Mouse (Mus musculus): ENCODE measurements around the gene Zbtb45. TPM values are rescaled to one million over a fixed set of nuclear protein-coding genes. Genes with fewer than 3 reads are reported as not detected.
A peak's percentile ranks its signal among the peaks of the same experiment; 100 is the strongest.

Zbtb45 gene
- polyA plus RNA-seq, 1 experiment from 2014 or later = 29.6 TPM

DNA sequence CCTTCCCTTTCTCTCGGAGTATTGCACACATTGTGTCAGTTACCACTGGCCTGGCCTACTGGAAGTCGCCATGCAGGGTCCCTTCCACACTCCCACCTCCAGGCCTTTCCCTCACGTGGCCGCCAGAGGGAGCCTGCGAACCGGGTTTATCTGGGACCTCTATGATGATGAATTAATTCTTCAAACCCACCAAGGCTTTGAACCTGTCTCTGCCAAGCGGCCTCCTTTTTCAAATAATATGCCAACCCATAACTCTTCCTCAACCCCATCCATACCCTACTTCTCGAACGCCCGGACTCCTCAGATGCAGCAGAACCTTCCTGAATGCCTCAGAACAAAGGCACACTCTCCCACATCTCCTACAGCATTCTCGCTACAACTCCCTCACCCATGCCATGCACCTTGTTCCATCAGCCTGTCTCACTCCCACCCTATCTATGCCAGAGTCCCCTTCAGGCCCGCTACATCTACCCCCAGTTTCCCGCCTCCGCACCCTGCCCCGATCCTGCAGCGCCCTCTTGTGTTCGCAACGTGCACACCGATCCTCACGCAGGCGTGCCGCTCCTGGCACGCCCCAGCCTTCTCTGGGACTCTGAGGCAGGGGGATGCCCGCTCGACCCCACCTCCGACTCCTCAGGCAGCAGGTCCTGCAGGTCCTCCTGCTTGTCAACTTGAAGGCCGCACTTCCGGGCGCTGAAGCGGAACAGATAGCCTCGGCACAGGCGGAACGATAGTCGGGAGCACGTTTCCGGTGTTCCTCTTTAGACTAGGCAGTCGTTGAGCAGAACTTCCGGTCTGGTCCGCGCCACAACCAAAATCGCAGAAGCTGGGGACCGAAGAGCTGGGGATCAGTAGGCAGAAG is 460 bp downstream of the Zbtb45 start:
- peaks cover 19% of the 10 kb centered on the region; the same call in 1 of the 2 replicates for H3K36me3 ChIP-seq (ENCODE audit: control insufficient read depth, insufficient read depth, low read length)
- peaks cover 3% of the 10 kb centered on the region; the same call in 1 of the 2 replicates for H3K4me1 ChIP-seq (ENCODE audit: control insufficient read depth, insufficient read depth, low read length)
- under 1% methylated on average over 42 of the region's 42 CpGs for WGBS
- H3K4me3 ChIP-seq (ENCODE audit: low read length) = peak overlapping the region; percentile 70
- ATAC-seq (ENCODE audit: low FRiP score, low TSS enrichment) = peak; percentile 93
- H3K4me2 ChIP-seq (replicated peaks; ENCODE audit: low read depth, low read length) = peak overlapping the region; percentile 62
- peak overlapping the region; percentile 97 for H3K27ac ChIP-seq (ENCODE audit: low read depth, low read length)
- no peaks in the 10 kb centered on the region for H3K9me3 ChIP-seq (ENCODE audit: control insufficient read depth, low read length)
- H3K9ac ChIP-seq (ENCODE audit: low read depth, low read length) = peak overlapping the region; percentile 76
- H3K27me3 ChIP-seq (ENCODE audit: control insufficient read depth, insufficient read depth, low read length) = no peaks in the 10 kb centered on the region

DNA sequence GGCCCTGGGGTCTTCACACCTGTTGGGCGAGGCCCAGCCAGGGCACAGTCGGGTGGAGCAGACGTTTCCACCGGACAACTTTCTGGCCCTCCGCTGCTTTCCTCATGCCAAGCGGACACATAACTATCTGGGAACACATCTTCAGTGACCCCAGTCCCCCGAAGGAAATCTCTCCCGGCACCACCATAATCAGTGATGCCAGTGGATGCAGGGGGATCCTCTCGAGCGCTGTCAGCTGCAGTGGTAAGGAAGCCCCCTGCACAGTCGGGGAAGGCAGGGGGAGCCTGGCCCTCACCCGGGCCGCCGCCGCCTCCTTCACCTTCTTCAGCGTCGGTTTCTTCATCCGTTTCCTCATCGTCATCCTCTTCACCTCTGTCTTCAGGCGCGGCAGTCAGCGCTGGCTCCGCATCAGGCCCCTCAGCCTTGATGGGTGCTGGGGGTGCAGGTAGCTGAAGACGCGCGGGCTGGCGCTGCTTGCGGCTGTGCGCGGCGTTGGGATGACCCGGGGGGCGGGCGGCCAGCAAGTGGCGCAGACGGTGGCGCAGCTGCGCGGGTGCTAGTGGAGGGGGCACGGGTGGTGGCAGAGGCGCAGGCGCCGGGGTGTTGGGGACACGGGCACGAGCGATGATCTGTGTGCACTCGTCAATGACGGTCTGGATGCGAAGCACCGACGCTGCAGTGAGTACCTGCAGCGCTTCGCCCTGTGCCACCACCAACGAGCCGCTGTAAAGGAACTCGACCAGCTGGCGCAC is 2.3 kb downstream of the Zbtb45 start:
- H3K36me3 ChIP-seq (ENCODE audit: control insufficient read depth, insufficient read depth, low read length) = peaks cover 19% of the 10 kb centered on the region; the same call in 1 of the 2 replicates
- H3K4me1 ChIP-seq (ENCODE audit: control insufficient read depth, insufficient read depth, low read length) = peaks cover 3% of the 10 kb centered on the region; the same call in 1 of the 2 replicates
- H3K9me3 ChIP-seq (ENCODE audit: control insufficient read depth, low read length) = no peaks in the 10 kb centered on the region
- no peaks in the 10 kb centered on the region for H3K27me3 ChIP-seq (ENCODE audit: control insufficient read depth, insufficient read depth, low read length)
- no peak overlapping the region for H3K27ac ChIP-seq (ENCODE audit: low read depth, low read length)
- WGBS = 38% methylated on average over 57 of the region's 57 CpGs
- H3K9ac ChIP-seq (ENCODE audit: low read depth, low read length) = peak overlapping the region; percentile 44; the same call in 1 of the 2 replicates
- no peak for ATAC-seq (ENCODE audit: low FRiP score, low TSS enrichment)
- peak overlapping the region; percentile 40 for H3K4me2 ChIP-seq (replicated peaks; ENCODE audit: low read depth, low read length)
- peak overlapping the region; percentile 27 for H3K4me3 ChIP-seq (ENCODE audit: low read length)

DNA sequence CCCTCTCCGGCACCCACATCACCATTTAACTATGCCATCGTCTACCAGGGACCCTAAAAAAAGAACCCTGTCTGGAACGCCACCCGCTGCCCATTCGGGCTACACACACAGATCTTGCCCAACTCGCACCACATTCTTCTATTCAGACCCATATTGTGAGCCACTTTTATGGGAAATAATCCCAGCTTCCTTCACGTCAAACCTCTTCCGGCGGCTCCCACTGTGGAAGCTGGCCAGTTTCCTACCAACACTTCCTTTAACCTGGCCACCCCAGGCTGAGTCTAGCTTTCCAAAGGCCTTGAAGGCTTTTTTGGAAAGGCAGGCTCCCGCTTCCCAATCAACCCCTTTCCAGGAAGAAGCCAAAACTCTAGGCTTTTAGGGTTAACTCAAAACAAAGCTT is 3.3 kb downstream of the Zbtb45 start:
- H3K4me3 ChIP-seq (ENCODE audit: low read length) = no peak overlapping the region; the same call in 1 of the 2 replicates
- ATAC-seq (ENCODE audit: low FRiP score, low TSS enrichment) = no peak
- H3K27me3 ChIP-seq (ENCODE audit: control insufficient read depth, insufficient read depth, low read length) = no peaks in the 10 kb centered on the region
- peaks cover 3% of the 10 kb centered on the region; the same call in 1 of the 2 replicates for H3K4me1 ChIP-seq (ENCODE audit: control insufficient read depth, insufficient read depth, low read length)
- no peak overlapping the region; the same call in 1 of the 2 replicates for H3K27ac ChIP-seq (ENCODE audit: low read depth, low read length)
- 88% methylated on average over 10 of the region's 10 CpGs for whole genome bisulfite sequencing
- no peak overlapping the region for H3K4me2 ChIP-seq (replicated peaks; ENCODE audit: low read depth, low read length)
- H3K36me3 ChIP-seq (ENCODE audit: control insufficient read depth, insufficient read depth, low read length) = peaks cover 19% of the 10 kb centered on the region; the same call in 1 of the 2 replicates
- H3K9ac ChIP-seq (ENCODE audit: low read depth, low read length) = no peak overlapping the region
- no peaks in the 10 kb centered on the region for H3K9me3 ChIP-seq (ENCODE audit: control insufficient read depth, low read length)

DNA sequence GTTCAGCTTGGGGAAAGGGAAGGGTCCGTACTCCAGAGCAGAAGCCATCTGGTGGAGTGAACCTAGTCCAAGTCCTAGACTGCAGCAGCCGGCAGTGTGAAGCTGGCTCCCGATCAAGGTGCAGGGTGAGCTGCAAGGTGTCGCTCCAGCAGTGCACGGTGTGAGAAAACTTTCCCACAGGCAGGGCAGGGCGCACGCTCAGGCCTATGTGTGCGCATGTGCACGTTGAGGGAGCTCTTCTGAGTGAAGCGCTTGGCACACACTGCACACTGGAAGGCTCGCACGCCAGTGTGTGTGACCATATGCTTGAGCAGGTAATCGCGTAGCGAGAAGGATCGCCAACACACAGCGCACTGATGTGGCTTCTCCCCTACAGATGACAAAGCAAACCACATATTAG is 3.8 kb downstream of the Zbtb45 start:
- Histone ChIP-seq H3K9ac (ENCODE audit: low read depth, low read length) (no peak overlapping the region), H3K4me2 (replicated peaks; ENCODE audit: low read depth, low read length) (no peak overlapping the region), H3K27me3 (ENCODE audit: control insufficient read depth, insufficient read depth, low read length) (no peaks in the 10 kb centered on the region), H3K4me1 (ENCODE audit: control insufficient read depth, insufficient read depth, low read length) (peaks cover 3% of the 10 kb centered on the region; the same call in 1 of the 2 replicates), H3K27ac (ENCODE audit: low read depth, low read length) (no peak overlapping the region), H3K4me3 (ENCODE audit: low read length) (no peak overlapping the region), H3K9me3 (ENCODE audit: control insufficient read depth, low read length) (no peaks in the 10 kb centered on the region), H3K36me3 (ENCODE audit: control insufficient read depth, insufficient read depth, low read length) (peaks cover 19% of the 10 kb centered on the region; the same call in 1 of the 2 replicates)
- 91% methylated on average over 17 of the region's 17 CpGs for WGBS
- ATAC-seq (ENCODE audit: low FRiP score, low TSS enrichment) = no peak

DNA sequence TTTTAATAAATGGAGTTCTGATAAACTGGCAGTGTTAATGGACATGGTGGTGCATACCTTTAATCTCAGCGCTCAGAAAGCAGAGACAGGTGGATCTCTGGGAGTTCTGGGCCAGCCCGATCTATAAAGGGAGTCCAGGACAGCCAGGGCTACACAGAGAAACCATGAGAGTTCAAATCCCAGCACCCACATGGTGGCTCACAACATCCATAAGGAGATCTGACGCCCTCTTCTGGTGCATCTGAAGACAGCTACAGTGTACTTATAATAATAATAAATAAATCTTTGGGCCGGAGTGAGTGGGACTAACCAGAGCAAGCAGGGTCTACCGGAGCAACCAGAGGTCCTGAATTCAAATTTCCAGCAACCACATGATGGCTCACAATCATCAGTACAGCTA is 6.5 kb downstream of the Zbtb45 start:
- 79% methylated on average over 5 of the region's 5 CpGs for WGBS

DNA sequence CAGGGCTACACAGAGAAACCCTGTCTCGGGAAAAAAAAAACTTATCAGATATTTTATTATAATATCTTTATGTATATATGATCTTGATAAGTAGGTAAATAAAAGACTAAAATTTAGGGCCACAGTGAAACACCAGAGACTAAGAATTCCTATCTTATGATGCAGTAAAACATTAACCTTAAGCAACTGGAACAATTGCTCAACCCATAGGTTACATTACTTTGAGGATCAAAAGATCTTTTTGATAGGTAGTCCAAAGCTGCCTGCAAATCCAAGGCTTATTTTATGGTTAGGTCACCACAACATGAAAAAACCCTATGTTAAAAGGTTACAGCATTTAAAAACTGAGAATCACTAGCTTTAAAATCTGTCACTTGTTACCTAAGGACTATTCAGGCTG is 8.2 kb downstream of the Zbtb45 start:
- Histone ChIP-seq H3K9ac (ENCODE audit: low read depth, low read length) (no peak overlapping the region), H3K27me3 (ENCODE audit: control insufficient read depth, insufficient read depth, low read length) (no peaks in the 10 kb centered on the region), H3K9me3 (ENCODE audit: control insufficient read depth, low read length) (no peaks in the 10 kb centered on the region), H3K36me3 (ENCODE audit: control insufficient read depth, insufficient read depth, low read length) (peaks cover 12% of the 10 kb centered on the region; the same call in 1 of the 2 replicates), H3K4me3 (ENCODE audit: low read length) (no peak overlapping the region), H3K4me1 (ENCODE audit: control insufficient read depth, insufficient read depth, low read length) (no peaks in the 10 kb centered on the region), H3K4me2 (replicated peaks; ENCODE audit: low read depth, low read length) (no peak overlapping the region), H3K27ac (ENCODE audit: low read depth, low read length) (no peak overlapping the region)
- WGBS = 67% methylated on average over 1 of the region's 1 CpGs
- no peak for ATAC-seq (ENCODE audit: low FRiP score, low TSS enrichment)

More for the DNA sequence above, 6.5 kb downstream of the Zbtb45 start:
- Histone ChIP-seq H3K27me3 (ENCODE audit: control insufficient read depth, insufficient read depth, low read length) (no peaks in the 10 kb centered on the region), H3K4me2 (replicated peaks; ENCODE audit: low read depth, low read length) (no peak overlapping the region), H3K4me1 (ENCODE audit: control insufficient read depth, insufficient read depth, low read length) (peaks cover 3% of the 10 kb centered on the region; the same call in 1 of the 2 replicates), H3K36me3 (ENCODE audit: control insufficient read depth, insufficient read depth, low read length) (peaks cover 19% of the 10 kb centered on the region; the same call in 1 of the 2 replicates), H3K9me3 (ENCODE audit: control insufficient read depth, low read length) (no peaks in the 10 kb centered on the region), H3K27ac (ENCODE audit: low read depth, low read length) (no peak overlapping the region), H3K9ac (ENCODE audit: low read depth, low read length) (no peak overlapping the region), H3K4me3 (ENCODE audit: low read length) (no peak overlapping the region)
- ATAC-seq (ENCODE audit: low FRiP score, low TSS enrichment) = no peak

DNA sequence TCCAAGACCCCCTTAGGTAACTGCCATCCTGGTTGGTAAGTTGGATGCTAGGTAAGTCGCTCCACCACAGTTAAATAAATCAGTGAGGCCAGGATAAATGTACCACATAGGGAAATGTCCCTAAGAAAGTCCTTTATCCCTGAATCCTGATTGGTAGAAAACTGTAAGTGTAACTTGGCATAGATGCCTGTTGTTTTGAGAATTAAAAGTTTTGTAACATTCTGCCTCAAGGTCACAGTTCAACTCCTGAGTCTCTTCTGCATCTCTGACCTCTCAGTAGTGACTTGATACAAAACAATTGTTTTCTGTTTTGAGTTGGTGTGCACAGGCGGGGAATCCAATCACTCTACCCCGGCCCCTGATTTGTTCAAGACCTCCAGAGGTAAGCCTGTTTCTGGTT is 11.0 kb downstream of the Zbtb45 start, which contains the start of gene Trim28:
Trim28 (plus strand) TSS at position 264 of the 400 bp plus-strand sequence.
- Histone ChIP-seq H3K9ac (ENCODE audit: low read depth, low read length) (no peak within 1 kb of the TSS), H3K27ac (ENCODE audit: low read depth, low read length) (no peak within 1 kb of the TSS), H3K36me3 (ENCODE audit: control insufficient read depth, insufficient read depth, low read length) (no peaks in the 10 kb centered on the region), H3K4me2 (replicated peaks; ENCODE audit: low read depth, low read length) (no peak within 1 kb of the TSS), H3K4me3 (ENCODE audit: low read length) (no peak within 1 kb of the TSS), H3K9me3 (ENCODE audit: control insufficient read depth, low read length) (no peaks in the 10 kb centered on the region), H3K4me1 (ENCODE audit: control insufficient read depth, insufficient read depth, low read length) (no peaks in the 10 kb centered on the region), H3K27me3 (ENCODE audit: control insufficient read depth, insufficient read depth, low read length) (no peaks in the 10 kb centered on the region)
- 87% methylated on average over 3 of the region's 3 CpGs for WGBS
- ATAC-seq (ENCODE audit: low FRiP score, low TSS enrichment) = no peak

DNA sequence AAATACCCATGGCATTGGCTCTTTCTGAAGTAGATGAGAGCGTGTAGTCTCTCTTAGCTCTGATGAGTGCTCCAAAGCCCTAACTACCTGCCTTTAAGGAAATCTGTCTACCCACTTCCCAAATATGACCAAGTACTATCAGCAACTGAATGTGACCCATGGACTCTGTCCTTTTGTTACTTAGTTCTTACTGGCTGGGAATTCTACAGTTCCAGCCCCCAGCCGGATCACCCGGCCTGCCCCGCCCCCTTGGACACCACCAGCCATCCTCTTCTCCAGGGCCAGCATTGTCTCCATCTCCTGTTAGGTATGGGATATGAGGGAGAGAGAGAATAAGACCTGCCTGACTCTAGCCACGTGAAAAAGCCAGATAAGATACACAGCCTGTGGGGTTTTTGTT is 11.8 kb downstream of the Zbtb45 start, which contains the start of gene Slc27a5:
Slc27a5 (minus strand) TSS at position 140 of the 400 bp plus-strand sequence.
- no peak within 1 kb of the TSS for H3K4me3 ChIP-seq (ENCODE audit: low read length)
- no peaks in the 10 kb centered on the region for H3K27me3 ChIP-seq (ENCODE audit: control insufficient read depth, insufficient read depth, low read length)
- H3K9me3 ChIP-seq (ENCODE audit: control insufficient read depth, low read length) = no peaks in the 10 kb centered on the region
- H3K4me2 ChIP-seq (replicated peaks; ENCODE audit: low read depth, low read length) = no peak within 1 kb of the TSS
- no peaks in the 10 kb centered on the region for H3K4me1 ChIP-seq (ENCODE audit: control insufficient read depth, insufficient read depth, low read length)
- no peak for ATAC-seq (ENCODE audit: low FRiP score, low TSS enrichment)
- no peaks in the 10 kb centered on the region for H3K36me3 ChIP-seq (ENCODE audit: control insufficient read depth, insufficient read depth, low read length)
- H3K9ac ChIP-seq (ENCODE audit: low read depth, low read length) = no peak within 1 kb of the TSS
- WGBS = 76% methylated on average over 5 of the region's 5 CpGs
- H3K27ac ChIP-seq (ENCODE audit: low read depth, low read length) = no peak within 1 kb of the TSS

Data from kidney, embryonic 14.5 days (tissue).